Mouse (Mus musculus) heart, postnatal 0 days (tissue): ENCODE measurements around the gene Treh. TPM values are rescaled to one million over a fixed set of nuclear protein-coding genes. Genes with fewer than 3 reads are reported as not detected.

Experiments used
- ATAC-seq: fragments of 200-750 bp; cut with Nextera tagmentation; 2 replicates; pipeline ENCODE4 v1.8.0; 2017; ENCODE audit warnings: low read depth, moderate number of reproducible peaks, moderate library complexity; ENCODE audit not compliant: insufficient read depth
- DNase-seq: peaks from one replicate; pipeline ENCODE4 v3.0.0-alpha.2; 2016; ENCODE audit warnings: low spot score
- H3K27ac ChIP-seq: fragments of 300-500 bp; sonication (generic); 2 replicates; pipeline ENCODE4 v1.5.1; 2014; ENCODE audit warnings: low read depth, mild to moderate bottlenecking
- H3K27me3 ChIP-seq: fragments of 300-500 bp; sonication (generic); 2 replicates; pipeline ENCODE4 v1.6.1; 2014; ENCODE audit warnings: low read length, mixed read lengths; ENCODE audit not compliant: control insufficient read depth, insufficient read depth
- H3K36me3 ChIP-seq: fragments of 300-500 bp; sonication (generic); replicated peaks from 2 replicates; pipeline ENCODE4 v1.6.1; 2014; ENCODE audit warnings: low read length, mixed read lengths; ENCODE audit not compliant: control insufficient read depth, insufficient read depth
- H3K4me1 ChIP-seq: fragments of 300-500 bp; sonication (generic); 2 replicates; pipeline ENCODE4 v1.6.1; 2014; ENCODE audit warnings: antibody characterized with exemption; ENCODE audit not compliant: control insufficient read depth, insufficient read depth
- H3K4me2 ChIP-seq: fragments of 300-500 bp; sonication (generic); 2 replicates; pipeline ENCODE4 v1.6.1; 2014; ENCODE audit warnings: low read depth, mild to moderate bottlenecking, low read length, moderate library complexity
- H3K4me3 ChIP-seq: fragments of 300-500 bp; sonication (generic); 2 replicates; pipeline ENCODE4 v1.5.1; 2014; ENCODE audit warnings: low read depth, low read length
- H3K9ac ChIP-seq: fragments of 300-500 bp; sonication (generic); replicated peaks from 2 replicates; pipeline ENCODE4 v1.6.1; 2014; ENCODE audit warnings: low read depth, low read length, mixed read lengths
- H3K9me3 ChIP-seq: fragments of 300-500 bp; sonication (generic); replicated peaks from 2 replicates; pipeline ENCODE4 v1.6.1; 2016; ENCODE audit warnings: low read length; ENCODE audit not compliant: control insufficient read depth
- CTCF ChIP-seq: IDR thresholded peaks from 2 replicates; pipeline ENCODE4 v1.5.1; 2016; ENCODE audit warnings: antibody characterized with exemption, control low read depth, low read depth
- EP300 ChIP-seq: IDR thresholded peaks from 2 replicates; pipeline ENCODE4 v1.6.1; 2016; ENCODE audit warnings: antibody characterized with exemption, low read depth
- WGBS: fragments of 180-500 bp; shearing (Covaris S2); extraction: QIAGEN DNeasy Blood & Tissue Kit; methylation state at CpG from one replicate; pipeline ENCODE4 v1.1.7; 2014; 5-methylcytosine and 5-hydroxymethylcytosine counted together
- polyA plus RNA-seq: library from polyadenylated mRNA; unstranded; fragments of >200 nt; fragmentation: Nextera tagmentation; extraction: Ambion mirVana; gene quantifications from 2 replicates; pipeline ENCODE4 v1.2.1, GENCODE M21; 2015
- total RNA-seq: library from RNA; depleted of rRNA; stranded (reverse); fragments of >200 nt; gene quantifications from 2 replicates; pipeline ENCODE4 v1.2.3, GENCODE M21; 2014; ENCODE audit warnings: low replicate concordance

The Treh gene
- total and polyA plus RNA-seq, 2 experiments from 2014 or later, result not detected

DNA sequence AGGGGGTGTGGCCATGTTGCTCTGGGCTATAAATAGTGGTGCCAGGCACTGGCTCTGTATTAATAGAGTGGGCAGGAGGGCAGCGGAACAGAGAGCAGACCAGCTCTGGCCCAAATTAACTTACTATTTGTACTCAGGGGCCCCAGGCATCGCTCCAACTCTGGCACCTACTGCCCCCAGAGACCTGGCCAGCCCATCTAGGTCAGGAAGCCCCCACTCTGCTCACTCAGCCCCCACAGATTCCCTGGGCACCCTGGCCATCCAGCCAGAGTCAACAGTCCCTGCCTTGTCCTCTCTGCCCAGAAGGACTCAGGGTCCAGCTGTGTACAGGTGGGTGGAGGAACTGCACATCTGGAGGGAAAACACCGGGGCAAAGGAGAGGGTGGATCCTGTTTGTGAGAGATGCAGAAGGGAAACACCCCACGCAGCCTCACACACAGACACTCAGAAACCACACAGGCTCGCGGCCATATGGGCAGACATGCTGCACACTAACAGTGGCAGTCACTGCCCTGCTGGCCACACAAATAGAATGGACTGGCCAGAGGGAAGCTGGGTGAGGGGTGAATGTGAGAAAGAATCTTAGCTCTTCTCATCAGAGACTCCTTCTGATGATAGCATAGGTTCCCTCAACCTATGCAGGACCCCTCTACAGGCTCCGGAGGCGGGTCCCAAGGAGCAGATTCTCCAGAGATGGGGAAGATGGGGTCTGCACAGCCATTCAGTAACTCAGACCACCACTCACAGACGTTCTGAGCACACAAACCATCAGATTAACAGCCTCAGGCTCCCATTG, 47.5 kb downstream of the Treh start:
- Histone ChIP-seq H3K36me3 (peaks cover 29% of the 10 kb centered on the region), H3K4me1 (peaks cover 63% of the 10 kb centered on the region), H3K27ac (peak overlapping the region; percentile 88), H3K9me3 (no peaks in the 10 kb centered on the region), H3K9ac (peak overlapping the region; percentile 64), H3K4me3 (peak overlapping the region; percentile 72), H3K27me3 (no peaks in the 10 kb centered on the region), H3K4me2 (peak overlapping the region; percentile 90)
- TF ChIP-seq EP300 (no peak), CTCF (no peak)
- ATAC-seq, result peak; percentile 39; the same call in 1 of the 2 replicates
- no peak for DNase-seq
- 15% methylated on average over 9 of the region's 9 CpGs for WGBS

DNA sequence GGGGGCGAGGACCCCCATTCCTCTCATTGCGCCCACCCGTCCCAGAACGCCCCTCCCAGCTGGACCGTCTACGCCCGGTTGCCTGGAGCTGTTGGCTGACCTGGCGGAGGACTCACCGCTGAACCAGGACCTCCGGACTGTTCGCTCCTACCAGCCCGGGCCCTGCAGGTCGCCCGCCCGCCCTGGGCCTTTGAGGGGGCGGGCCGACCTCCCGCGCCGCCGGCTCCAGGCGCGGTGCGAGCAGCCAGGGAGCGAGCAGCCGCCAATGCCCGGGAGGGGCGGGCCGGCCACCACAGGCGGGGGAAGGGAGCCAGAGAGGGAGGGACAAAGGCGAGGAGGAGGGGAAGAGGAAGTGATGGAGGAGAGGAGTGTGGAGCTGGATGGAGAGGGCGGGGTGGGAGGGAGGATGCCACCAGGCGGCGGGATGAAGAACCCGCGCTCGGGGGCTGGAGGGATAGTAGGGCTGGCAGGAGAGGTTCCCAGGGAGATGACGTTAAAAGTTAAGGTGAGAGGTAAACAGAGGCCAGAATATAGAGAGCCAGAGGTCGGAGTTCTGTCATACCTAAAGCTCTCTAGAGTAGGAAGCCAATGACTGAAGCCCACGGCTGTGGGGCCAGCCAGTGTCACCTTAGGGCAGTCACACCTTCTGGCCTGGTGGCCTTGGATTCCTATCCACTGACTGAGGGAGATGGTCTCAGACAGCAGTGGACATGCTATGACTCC, 48.3 kb downstream of the Treh start:
- H3K36me3 ChIP-seq, result peaks cover 21% of the 10 kb centered on the region
- no peaks in the 10 kb centered on the region for H3K27me3 ChIP-seq
- no peaks in the 10 kb centered on the region for H3K9me3 ChIP-seq
- H3K27ac ChIP-seq, result peak overlapping the region; percentile 88
- WGBS, result 1% methylated on average over 39 of the region's 40 CpGs
- peak overlapping the region; percentile 64 for H3K9ac ChIP-seq
- H3K4me2 ChIP-seq, result peak overlapping the region; percentile 90
- peaks cover 65% of the 10 kb centered on the region for H3K4me1 ChIP-seq
- ATAC-seq (peak; percentile 82), DNase-seq (peak; percentile 91)
- TF ChIP-seq EP300 (no peak), CTCF (peak; percentile 35)
- H3K4me3 ChIP-seq, result peak overlapping the region; percentile 72

DNA sequence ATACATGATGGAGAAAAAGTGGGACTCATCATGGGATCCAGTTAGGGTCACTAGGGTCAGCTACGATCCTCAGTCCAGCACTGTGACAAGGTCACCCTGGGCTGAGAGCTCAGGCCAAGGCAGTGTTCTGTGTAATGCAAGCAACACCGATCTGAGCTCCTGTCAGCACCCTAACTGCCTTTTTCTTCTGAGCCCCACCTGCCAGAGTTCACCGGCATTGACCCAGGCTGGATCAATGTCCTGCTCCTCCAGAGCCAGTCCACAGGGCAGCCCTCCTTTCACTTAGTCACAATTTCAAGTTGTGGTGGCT, 48.8 kb downstream of the Treh start:
- no peak for DNase-seq
- Histone ChIP-seq H3K9ac (no peak overlapping the region), H3K4me1 (peaks cover 69% of the 10 kb centered on the region), H3K9me3 (no peaks in the 10 kb centered on the region), H3K36me3 (peaks cover 16% of the 10 kb centered on the region), H3K27me3 (no peaks in the 10 kb centered on the region), H3K27ac (peak overlapping the region; percentile 64), H3K4me2 (no peak overlapping the region), H3K4me3 (no peak overlapping the region)
- TF ChIP-seq EP300 (no peak; the same call in 1 of the 2 replicates), CTCF (no peak)
- peak; percentile 29; the same call in 1 of the 2 replicates for ATAC-seq
- WGBS, result 33% methylated on average over 3 of the region's 3 CpGs

DNA sequence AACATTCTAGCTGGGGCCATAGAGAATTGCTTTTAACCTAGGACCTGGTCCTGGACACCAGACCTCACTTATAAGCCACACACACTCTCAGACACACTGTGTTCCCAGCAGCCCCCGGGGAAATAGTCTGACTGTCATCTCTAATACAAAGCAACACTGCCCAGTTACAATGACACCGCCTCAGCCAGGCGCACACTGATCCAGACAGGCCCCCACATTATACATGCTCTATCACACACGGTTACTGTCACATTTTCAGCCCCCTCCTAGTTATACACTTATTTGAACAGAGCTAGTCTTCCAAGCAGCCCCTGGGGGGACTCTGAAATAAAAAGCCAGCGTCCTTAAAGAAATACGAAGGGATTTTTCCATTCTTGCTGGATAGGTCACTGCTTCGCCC, 49.5 kb downstream of the Treh start:
- DNase-seq (no peak), ATAC-seq (no peak)
- 63% methylated on average over 7 of the region's 7 CpGs for WGBS
- Histone ChIP-seq H3K4me3 (no peak overlapping the region), H3K27me3 (no peaks in the 10 kb centered on the region), H3K36me3 (peaks cover 8% of the 10 kb centered on the region), H3K9me3 (no peaks in the 10 kb centered on the region), H3K4me1 (peaks cover 64% of the 10 kb centered on the region), H3K27ac (peak overlapping the region; percentile 75), H3K9ac (no peak overlapping the region), H3K4me2 (no peak overlapping the region)
- TF ChIP-seq CTCF (no peak), EP300 (no peak)

DNA sequence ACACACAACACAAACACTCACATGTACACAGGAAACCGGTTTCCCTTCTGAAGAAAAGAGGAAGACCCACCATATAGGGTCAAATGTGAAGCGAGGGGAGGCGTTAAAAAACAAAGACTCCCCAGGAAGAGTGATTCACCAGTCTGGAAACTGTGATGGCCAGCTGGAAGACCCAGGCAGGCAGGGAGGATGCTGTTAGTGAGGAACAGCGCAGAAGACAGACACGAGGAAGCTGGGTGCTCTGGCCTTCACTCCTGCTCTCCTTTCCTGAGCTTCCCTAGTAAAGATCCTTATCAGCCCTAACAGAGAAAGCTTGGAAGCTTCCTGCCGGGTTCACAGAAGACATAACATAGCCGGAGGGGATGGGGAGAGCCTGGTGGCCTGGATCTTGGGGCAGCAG, 50.0 kb downstream of the Treh start:
- H3K27ac ChIP-seq, result peak overlapping the region; percentile 75
- H3K4me1 ChIP-seq, result peaks cover 61% of the 10 kb centered on the region
- peaks cover 4% of the 10 kb centered on the region for H3K36me3 ChIP-seq
- DNase-seq, result no peak
- no peaks in the 10 kb centered on the region for H3K27me3 ChIP-seq
- no peaks in the 10 kb centered on the region for H3K9me3 ChIP-seq
- H3K9ac ChIP-seq, result no peak overlapping the region
- no peak overlapping the region for H3K4me2 ChIP-seq
- no peak for ATAC-seq
- no peak overlapping the region for H3K4me3 ChIP-seq
- TF ChIP-seq EP300 (no peak), CTCF (no peak)
- WGBS, result 32% methylated on average over 7 of the region's 7 CpGs
